14 mouse cellular contexts compared by ENCODE assay signal in the genomic region with DNA sequence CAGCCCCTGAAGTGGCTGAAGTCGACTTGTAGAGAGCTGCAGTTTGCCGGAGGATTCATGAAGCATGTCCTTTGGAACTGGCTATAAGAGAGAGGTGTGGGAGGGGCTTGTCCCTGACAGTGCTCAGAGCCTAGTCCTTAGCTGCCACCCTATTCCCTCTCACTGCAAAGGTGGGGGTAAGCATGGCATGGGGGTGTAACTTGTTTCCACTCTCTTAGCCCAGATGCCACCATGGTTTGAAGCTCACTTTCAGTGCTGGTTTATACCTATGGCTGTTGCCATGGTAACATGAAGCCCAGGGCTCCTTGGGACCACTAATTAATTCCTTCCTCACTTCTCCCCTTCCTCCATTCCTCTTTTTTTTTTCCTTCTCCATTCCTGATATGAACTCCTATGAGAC. TPM values are rescaled to one million over a fixed set of nuclear protein-coding genes. Genes with fewer than 3 reads are reported as not detected.
DNase-seq lines count a peak whose midpoint lies in the region; ATAC-seq and TF ChIP-seq lines count a peak whose summit lies in the region.
"Had no signal": no experiment of that assay in that cellular context is flagged by ENCODE, and none has a peak within 500 bp of the region (broad histone marks: within the 10 kb centered on the region; RNA-seq: fewer than 3 reads in every experiment).

No protein-coding gene starts in this region.

- WGBS in kidney, postnatal 0 days = 29% methylated on average over 2 of the region's 2 CpGs
- 11% methylated on average over 2 of the region's 2 CpGs for WGBS in midbrain, postnatal 0 days
- WGBS in heart, embryonic 11.5 days (ENCODE audit: insufficient replicate concordance) = 28% methylated on average over 2 of the region's 2 CpGs

- no peaks in the 10 kb centered on the region for H3K4me1 ChIP-seq in kidney, postnatal 0 days (replicated peaks; ENCODE audit: insufficient read depth, low read length)
- H3K4me1 ChIP-seq in midbrain, postnatal 0 days (ENCODE audit: insufficient read depth, low read length) = peaks cover 17% of the 10 kb centered on the region
- H3K4me1 ChIP-seq in heart, embryonic 11.5 days (ENCODE audit: control insufficient read depth, insufficient read depth, low read length) = peaks cover 13% of the 10 kb centered on the region

- no peaks in the 10 kb centered on the region for H3K36me3 ChIP-seq in kidney, postnatal 0 days (ENCODE audit: insufficient read depth, low read length)
- 0 out of 2 replicates have a peak, but pooled peaks cover 4% of the 10 kb centered on the region for H3K36me3 ChIP-seq in midbrain, postnatal 0 days (ENCODE audit: insufficient read depth, low read length)
- no peaks in the 10 kb centered on the region for H3K36me3 ChIP-seq in heart, embryonic 11.5 days (ENCODE audit: control insufficient read depth, insufficient read depth, low read length)
- H3K36me3 ChIP-seq: heart, embryonic 15.5 days; limb, embryonic 12.5 days had no signal

- H3K27me3 ChIP-seq in kidney, postnatal 0 days (ENCODE audit: insufficient read depth, low read length) = no peaks in the 10 kb centered on the region
- H3K27me3 ChIP-seq in midbrain, postnatal 0 days (ENCODE audit: insufficient read depth, low read length) = no peaks in the 10 kb centered on the region
- peaks cover 7% of the 10 kb centered on the region; the same call in 1 of the 2 replicates for H3K27me3 ChIP-seq in heart, embryonic 11.5 days (ENCODE audit: control insufficient read depth, insufficient read depth, low read length)
- H3K27me3 ChIP-seq: limb, embryonic 12.5 days had no signal

- TF ChIP-seq CTCF in kidney, postnatal 0 days (IDR thresholded peaks at IDR 0.05; ENCODE audit: low read depth) = no peak
- no peak for TF ChIP-seq CTCF in midbrain, postnatal 0 days (IDR thresholded peaks at IDR 0.05)

- H3K9ac ChIP-seq in kidney, postnatal 0 days (ENCODE audit: low read depth, low read length) = no peak overlapping the region
- H3K9ac ChIP-seq in midbrain, postnatal 0 days (replicated peaks; ENCODE audit: low read length, poor library complexity, severe bottlenecking) = no peak overlapping the region
- no peak overlapping the region for H3K9ac ChIP-seq in heart, embryonic 11.5 days (ENCODE audit: low read depth, low read length)
- H3K9ac ChIP-seq: heart, embryonic 15.5 days; limb, embryonic 12.5 days; liver, embryonic 14.5 days had no signal

- no peak overlapping the region for H3K27ac ChIP-seq in kidney, postnatal 0 days
- 0 out of 2 replicates have a peak overlapping the region, but pooled peaks have one; percentile 1 for H3K27ac ChIP-seq in midbrain, postnatal 0 days (ENCODE audit: low read depth, low read length)
- H3K27ac ChIP-seq in heart, embryonic 11.5 days (ENCODE audit: low read depth, low read length) = no peak overlapping the region
- H3K27ac ChIP-seq: heart, embryonic 15.5 days; limb, embryonic 12.5 days; liver, embryonic 14.5 days had no signal

- ATAC-seq in kidney, postnatal 0 days (replicated peaks; ENCODE audit: low FRiP score, low read depth) = peak; percentile 38; the same call in 1 of the 2 replicates
- ATAC-seq in midbrain, postnatal 0 days (ENCODE audit: low FRiP score) = 0 out of 2 replicates have a peak, but pooled peaks have one; percentile 14
- no peak for ATAC-seq in heart, embryonic 11.5 days (replicated peaks; ENCODE audit: insufficient number of reproducible peaks, low FRiP score, low TSS enrichment)
- ATAC-seq: lung, postnatal 0 days had no signal

- H3K9me3 ChIP-seq in kidney, postnatal 0 days (replicated peaks; ENCODE audit: low read length) = no peaks in the 10 kb centered on the region
- no peaks in the 10 kb centered on the region for H3K9me3 ChIP-seq in midbrain, postnatal 0 days (ENCODE audit: low read length)
- H3K9me3 ChIP-seq in heart, embryonic 11.5 days (replicated peaks; ENCODE audit: control insufficient read depth, low read length) = no peaks in the 10 kb centered on the region
- H3K9me3 ChIP-seq: heart, embryonic 15.5 days; limb, embryonic 12.5 days had no signal

- no peak overlapping the region for H3K4me3 ChIP-seq in kidney, postnatal 0 days (replicated peaks; ENCODE audit: low read depth, low read length)
- no peak overlapping the region for H3K4me3 ChIP-seq in midbrain, postnatal 0 days (ENCODE audit: low read depth, low read length)
- no peak overlapping the region for H3K4me3 ChIP-seq in heart, embryonic 11.5 days (ENCODE audit: low read depth, low read length)
- H3K4me3 ChIP-seq: heart, embryonic 15.5 days; limb, embryonic 12.5 days had no signal

- no peak overlapping the region for H3K4me2 ChIP-seq in kidney, postnatal 0 days (ENCODE audit: low read length)
- no peak overlapping the region for H3K4me2 ChIP-seq in midbrain, postnatal 0 days (ENCODE audit: low read depth, low read length, poor library complexity, severe bottlenecking)
- no peak overlapping the region for H3K4me2 ChIP-seq in heart, embryonic 11.5 days
- H3K4me2 ChIP-seq: heart, embryonic 15.5 days; limb, embryonic 12.5 days had no signal

- peak; percentile 26 for DNase-seq in embryo, embryonic 10 days (ENCODE audit: low spot score)
- DNase-seq in embryo, embryonic 9.5 days (ENCODE audit: extremely low spot score) = no peak
- no peak for DNase-seq in kidney, postnatal 0 days (ENCODE audit: low spot score)
- no peak for DNase-seq in kidney, postnatal 14 days
- DNase-seq in embryo, embryonic 11 days = peak; percentile 28
- DNase-seq in midbrain, postnatal 0 days (ENCODE audit: low spot score) = peak; percentile 61
- no peak for DNase-seq in urinary bladder, postnatal 10 days (ENCODE audit: low spot score)
- DNase-seq: adrenal gland, postnatal 36 days; kidney, adult 8-10 months had no signal

RNA-seq across cellular contexts. Expression of a gene that starts 57.4 kb away (rescaled TPM):
- polyA plus RNA-seq in kidney, postnatal 0 days (2015; fragmentation: Nextera tagmentation; extraction: Ambion mirVana) = 3.2 and 3.9 TPM in 2 replicates
- total RNA-seq in midbrain, postnatal 0 days (2014; rRNA removed) = 44.9 and 51.4 TPM in 2 replicates
- polyA plus RNA-seq in midbrain, postnatal 0 days (2015; fragmentation: Nextera tagmentation; extraction: Ambion mirVana) = 31.7 and 32.2 TPM in 2 replicates
- polyA plus RNA-seq in heart, embryonic 11.5 days (2014; fragmentation: Nextera tagmentation; extraction: Ambion mirVana) = 1.9 and 2.5 TPM in 2 replicates

Comparison
In these comparisons a context has a peak if more than half of its experiments do, and no peak if none do; other contexts are left out.
1. DNase-seq: peak in embryo, embryonic 10 days (single experiment), embryo, embryonic 11 days (single experiment) and midbrain, postnatal 0 days (single experiment); none in embryo, embryonic 9.5 days (single experiment), kidney, postnatal 0 days (single experiment), kidney, postnatal 14 days (single experiment) and urinary bladder, postnatal 10 days (single experiment).